Mouse (Mus musculus) hindbrain, embryonic 15.5 days (tissue): Measurements from ENCODE around the gene Mup22. TPM values are rescaled to one million over a fixed set of nuclear protein-coding genes. Genes with fewer than 3 reads are reported as not detected.
"Not testable (repeated sequence)": the region's sequence is repeated elsewhere in the genome, so short reads cannot be mapped to it uniquely, and the experiment has no call there.

Experiments
- ATAC-seq: fragments of 200-750 bp; cut with Nextera tagmentation; 2 replicates; pipeline ENCODE4 v1.8.0; 2017; ENCODE audit warnings: low read depth, moderate number of reproducible peaks, moderate TSS enrichment; ENCODE audit not compliant: low FRiP score
- H3K27ac ChIP-seq: fragments of 300-500 bp; sonication (generic); replicated peaks from 2 replicates; pipeline ENCODE4 v1.5.1; 2015; ENCODE audit warnings: mild to moderate bottlenecking, inconsistent platforms
- H3K27me3 ChIP-seq: fragments of 300-500 bp; sonication (generic); 2 replicates; pipeline ENCODE4 v1.6.1; 2015; ENCODE audit warnings: control low read depth, inconsistent platforms
- H3K36me3 ChIP-seq: fragments of 300-500 bp; sonication (generic); 2 replicates; pipeline ENCODE4 v1.6.1; 2015; ENCODE audit warnings: control low read depth, inconsistent platforms
- H3K4me1 ChIP-seq: fragments of 300-500 bp; sonication (generic); replicated peaks from 2 replicates; pipeline ENCODE4 v1.6.1; 2015; ENCODE audit warnings: control low read depth, inconsistent platforms
- H3K4me2 ChIP-seq: fragments of 300-500 bp; sonication (generic); 2 replicates; pipeline ENCODE4 v1.6.1; 2015; ENCODE audit warnings: moderate library complexity, mild to moderate bottlenecking, inconsistent platforms
- H3K4me3 ChIP-seq: fragments of 300-500 bp; sonication (generic); 2 replicates; pipeline ENCODE4 v1.5.1; 2015; ENCODE audit warnings: mild to moderate bottlenecking, inconsistent platforms
- H3K9ac ChIP-seq: fragments of 300-500 bp; sonication (generic); 2 replicates; pipeline ENCODE4 v1.6.1; 2015; ENCODE audit warnings: inconsistent platforms
- H3K9me3 ChIP-seq: fragments of 300-500 bp; sonication (generic); 2 replicates; pipeline ENCODE4 v1.6.1; 2016; ENCODE audit warnings: control low read depth, inconsistent platforms
- WGBS: fragments of 180-500 bp; shearing (Covaris S2); methylation state at CpG from one replicate; pipeline ENCODE4 v1.1.7; 2015; 5-methylcytosine and 5-hydroxymethylcytosine counted together
- polyA plus RNA-seq: library from polyadenylated mRNA; unstranded; fragments of >200 nt; fragmentation: Nextera tagmentation; extraction: Ambion mirVana; gene quantifications from 2 replicates; pipeline ENCODE4 v1.2.1, GENCODE M21; 2015

Gene Mup22
- not detected in 2 replicates for polyA plus RNA-seq

GRCm38 (mm10) chr4:60821363-60821762, at the start of gene Mup22:
Gene Mup22 (minus strand): TSS chr4:60821463.
- not testable (repeated sequence) for H3K27ac ChIP-seq, H3K4me1 ChIP-seq, H3K9me3 ChIP-seq, ATAC-seq, H3K4me3 ChIP-seq, H3K4me2 ChIP-seq, H3K27me3 ChIP-seq, H3K9ac ChIP-seq, H3K36me3 ChIP-seq
- WGBS = 78% methylated on average over 4 of the region's 4 CpGs

- not testable (repeated sequence) for H3K4me1 ChIP-seq, H3K4me3 ChIP-seq, H3K9me3 ChIP-seq, H3K9ac ChIP-seq, H3K36me3 ChIP-seq, H3K4me2 ChIP-seq, ATAC-seq, H3K27me3 ChIP-seq, H3K27ac ChIP-seq
These were observed 19.6 kb upstream of the Mup22 start for GRCm38 (mm10) chr4:60840889-60841288.

Other genes starting within 250 kb of the Mup22 start
- gene Mup10, start 239.3 kb downstream of the Mup22 start, polyA plus RNA-seq = not detected in 2 replicates
- not detected in 2 replicates for gene Mup11, start 159.1 kb downstream of the Mup22 start, polyA plus RNA-seq
- gene Mup12, start 80.1 kb downstream of the Mup22 start, polyA plus RNA-seq = not detected in 2 replicates